Mouse (Mus musculus) adrenal gland, adult 8-10 months (tissue): ENCODE data around the gene Ppp1r1b. TPM values are rescaled to one million over a fixed set of nuclear protein-coding genes. Genes with fewer than 3 reads are reported as not detected.

Experiments used
- DNase-seq: peaks from one replicate; pipeline ENCODE4 v3.0.0; 2022
- total RNA-seq, 4 experiments: library from RNA; stranded (reverse); gene quantifications; 2 replicates each; pipeline ENCODE4 v1.2.4; 2022

The Ppp1r1b gene
- total RNA-seq: under 1 TPM in 3 of 4 experiments, not detected in 1; 0.20 to 0.73 (median 0.56) TPM

DNA sequence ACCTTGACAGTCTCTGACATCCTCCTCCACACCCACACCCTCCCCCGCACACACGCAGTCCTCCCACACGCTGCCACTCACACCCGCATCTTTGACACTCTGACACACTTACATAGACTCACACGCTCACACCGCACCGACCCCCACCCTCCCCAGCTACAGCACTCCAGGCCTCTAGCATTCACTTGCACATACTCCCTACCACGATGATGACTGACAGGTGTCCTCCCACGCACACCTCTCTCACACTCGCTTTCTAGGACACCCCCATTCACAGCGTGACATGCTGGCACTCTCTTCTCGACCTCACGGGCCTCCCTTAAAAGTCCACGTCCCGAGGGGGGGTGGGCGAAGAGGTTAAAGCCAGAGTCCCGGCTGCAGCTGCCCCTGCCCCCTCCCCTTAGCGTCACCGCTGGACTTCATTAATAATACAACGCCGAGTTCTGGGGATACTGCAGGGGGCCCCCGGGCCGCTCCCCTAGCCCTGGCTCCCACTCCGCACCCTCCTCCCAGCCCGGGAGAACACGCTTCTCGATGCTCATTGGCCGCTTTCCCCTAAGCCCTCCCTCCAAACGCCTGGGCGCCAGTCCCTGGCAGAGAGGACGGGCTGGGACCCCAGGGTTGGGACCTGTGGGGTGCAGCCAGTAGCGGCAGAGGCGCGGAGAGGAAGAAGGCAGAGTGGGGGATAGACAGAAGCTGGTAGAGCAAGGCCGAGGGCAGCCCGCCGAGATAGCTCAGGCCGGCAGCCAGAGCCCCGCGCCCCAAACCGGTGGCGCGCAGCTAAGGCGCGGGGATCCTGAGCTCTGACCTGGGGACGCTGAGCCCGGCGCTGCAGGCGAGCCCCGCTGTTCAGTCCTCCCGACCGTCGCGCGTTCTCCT is at the start of gene Ppp1r1b:
TSS of gene Ppp1r1b (plus strand) at position 322 of the 879 bp plus-strand sequence.
- DNase-seq: no peak

- no peak for DNase-seq
Measured at GRCm38 (mm10) chr11:98298484-98299205, 49.6 kb upstream of the Ppp1r1b start.

GRCm38 (mm10) chr11:98313790-98314323 is 34.3 kb upstream of the Ppp1r1b start:
- DNase-seq: no peak

- no peak for DNase-seq
Measured at GRCm38 (mm10) chr11:98317479-98317878, 30.7 kb upstream of the Ppp1r1b start.

DNA sequence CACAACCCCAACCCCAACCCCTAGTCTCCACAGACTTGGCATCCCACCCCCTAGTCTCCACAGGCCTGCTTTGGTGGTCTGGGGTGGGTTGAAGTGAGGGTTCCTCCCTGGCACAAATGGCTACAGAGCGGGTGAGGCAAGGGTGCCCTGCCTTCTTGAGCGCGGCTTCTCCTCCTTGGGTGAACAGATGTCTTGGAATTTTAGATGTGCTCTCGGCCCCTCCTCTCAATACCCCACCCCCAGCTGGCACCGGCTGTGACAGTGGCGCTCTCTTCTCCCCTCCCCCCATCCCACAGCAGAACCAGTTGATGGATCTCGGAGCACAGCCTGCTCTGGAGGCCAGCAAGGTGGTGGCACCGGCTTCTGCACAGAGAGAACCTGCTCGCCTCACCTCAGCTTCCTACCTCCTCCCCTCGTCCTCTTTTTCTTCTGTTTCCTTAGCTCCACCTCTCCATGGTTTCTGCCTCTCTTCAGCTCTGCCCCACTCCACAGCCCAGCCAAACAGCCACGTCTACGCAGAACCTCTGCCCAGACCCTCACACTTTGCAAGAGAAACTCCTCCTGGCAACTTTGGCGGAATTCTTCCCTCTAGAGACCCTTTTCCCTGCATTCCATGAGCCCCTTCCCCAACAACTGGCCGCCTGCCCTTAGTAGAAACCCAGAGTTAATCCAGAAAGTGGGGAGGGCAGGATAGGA is 29.6 kb upstream of the Ppp1r1b start:
- DNase-seq: no peak

GRCm38 (mm10) chr11:98319120-98319519 is 29.1 kb upstream of the Ppp1r1b start:
- no peak for DNase-seq

DNA sequence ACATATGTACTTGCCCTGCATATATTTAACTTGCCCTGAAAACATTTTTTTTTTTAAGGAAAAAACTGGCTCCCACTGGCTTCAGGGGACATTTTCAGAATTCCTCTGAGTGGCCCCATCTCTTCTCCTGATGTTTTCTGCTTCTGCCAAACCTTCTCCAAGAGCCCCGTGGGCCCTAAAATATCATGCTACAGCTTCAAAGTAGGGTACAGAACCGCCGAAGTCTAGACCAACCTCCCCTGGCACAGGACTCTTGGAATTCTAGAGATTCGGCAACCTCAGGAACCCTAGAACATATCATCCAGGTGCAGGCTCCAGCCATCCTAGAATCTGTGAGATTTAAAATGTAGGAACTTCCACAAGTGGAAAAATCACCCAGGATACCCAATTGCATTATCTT is 28.7 kb upstream of the Ppp1r1b start:
- no peak for DNase-seq

- no peak for DNase-seq
Measured at GRCm38 (mm10) chr11:98319944-98320343, 28.3 kb upstream of the Ppp1r1b start.

DNA sequence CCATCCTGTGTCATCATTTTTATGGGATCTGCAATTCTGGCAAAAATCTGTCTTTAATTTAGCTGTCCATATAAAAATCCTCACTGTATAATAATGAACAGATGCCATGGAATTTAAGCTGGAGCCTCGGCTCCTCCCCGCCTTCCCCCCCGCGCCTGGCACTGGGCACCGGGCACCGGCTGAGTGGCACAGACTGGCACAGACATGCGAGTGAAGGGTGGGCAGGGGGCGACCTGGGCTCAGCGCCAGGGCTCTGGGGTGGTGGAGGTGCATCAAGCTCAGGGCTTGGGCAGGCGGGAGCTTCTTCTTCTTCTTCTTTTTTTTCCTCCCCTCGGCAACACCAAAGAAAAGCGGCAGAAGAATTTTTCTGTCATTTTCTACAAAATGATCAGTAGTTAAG is 27.8 kb upstream of the Ppp1r1b start:
- no peak for DNase-seq

GRCm38 (mm10) chr11:98320806-98321676 is 27.2 kb upstream of the Ppp1r1b start:
- DNase-seq: no peak

DNA sequence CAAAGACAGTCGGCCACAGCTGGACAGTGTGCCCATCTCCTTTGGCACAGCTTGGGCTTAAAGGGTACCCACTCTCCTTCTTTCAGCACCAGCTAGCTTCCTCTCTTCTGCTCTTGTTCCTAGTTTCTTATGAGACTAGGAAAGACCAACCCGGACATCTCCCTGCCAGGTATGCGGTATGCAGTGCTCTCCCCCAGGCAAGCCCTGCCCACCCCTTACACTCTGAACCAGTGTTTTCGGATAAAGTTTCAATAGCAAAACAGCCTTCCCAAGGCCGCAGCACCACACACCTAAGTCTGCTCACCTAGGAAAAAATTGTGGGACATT is 26.6 kb upstream of the Ppp1r1b start:
- DNase-seq: no peak

- no peak for DNase-seq
Measured at GRCm38 (mm10) chr11:98322159-98322558, 26.0 kb upstream of the Ppp1r1b start.

DNA sequence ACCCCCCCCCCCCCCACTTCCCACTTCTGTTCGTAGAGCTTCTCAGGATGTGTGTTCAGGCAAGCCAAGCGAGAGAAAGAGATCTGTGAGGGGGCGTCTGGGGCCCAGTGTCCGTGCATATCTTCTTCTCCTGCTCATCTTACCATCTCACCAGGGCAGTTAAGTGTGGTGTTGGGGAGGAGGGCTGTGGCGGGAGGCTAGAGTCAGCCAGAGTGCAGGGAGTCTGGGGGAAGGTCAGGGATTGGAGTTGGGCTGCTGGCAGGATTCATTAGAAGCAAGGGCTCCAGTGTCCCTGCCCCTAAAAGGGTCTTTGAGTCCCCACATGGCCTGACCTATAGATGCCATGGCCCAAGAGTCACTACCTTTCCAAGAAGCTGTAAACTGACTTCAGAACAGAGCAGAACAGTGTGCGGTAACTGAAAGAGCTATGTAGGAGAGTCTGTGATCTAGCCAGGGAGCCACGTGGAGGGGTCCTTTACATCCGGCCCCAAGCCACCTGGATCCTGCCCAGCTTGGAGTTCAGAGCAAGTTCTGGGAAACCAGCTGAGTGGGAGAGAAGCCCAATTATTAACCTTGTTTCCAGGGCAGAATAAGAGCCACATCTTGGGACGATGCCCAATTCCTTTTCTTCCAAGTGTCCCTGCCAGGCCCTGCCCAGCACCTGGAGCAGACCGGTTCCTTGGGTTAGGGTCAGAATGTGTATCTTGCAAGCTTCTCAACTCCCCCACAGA is 24.9 kb upstream of the Ppp1r1b start:
- no peak for DNase-seq

DNA sequence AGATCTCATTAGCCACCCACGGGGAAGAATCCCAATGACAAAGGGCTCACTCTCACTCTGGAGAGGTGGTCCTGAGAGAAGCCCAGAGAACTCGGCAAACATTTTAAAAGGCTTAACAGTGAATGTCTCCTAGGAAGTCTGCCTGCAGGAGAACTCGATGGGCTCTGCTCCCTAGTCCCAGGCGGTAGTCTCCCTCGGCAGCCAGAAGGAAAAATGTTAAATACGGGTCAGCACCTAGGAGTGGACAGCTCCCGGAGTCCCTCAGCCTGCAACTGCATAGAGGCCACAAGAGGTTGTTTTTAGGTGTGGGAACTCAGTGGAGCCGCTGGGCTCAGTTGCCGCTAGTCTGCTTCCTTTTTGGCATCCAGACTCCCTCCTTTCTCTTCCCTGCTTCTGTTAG is 24.3 kb upstream of the Ppp1r1b start:
- no peak for DNase-seq

- DNase-seq: no peak
Measured at GRCm38 (mm10) chr11:98325191-98325820, 22.9 kb upstream of the Ppp1r1b start.

DNA sequence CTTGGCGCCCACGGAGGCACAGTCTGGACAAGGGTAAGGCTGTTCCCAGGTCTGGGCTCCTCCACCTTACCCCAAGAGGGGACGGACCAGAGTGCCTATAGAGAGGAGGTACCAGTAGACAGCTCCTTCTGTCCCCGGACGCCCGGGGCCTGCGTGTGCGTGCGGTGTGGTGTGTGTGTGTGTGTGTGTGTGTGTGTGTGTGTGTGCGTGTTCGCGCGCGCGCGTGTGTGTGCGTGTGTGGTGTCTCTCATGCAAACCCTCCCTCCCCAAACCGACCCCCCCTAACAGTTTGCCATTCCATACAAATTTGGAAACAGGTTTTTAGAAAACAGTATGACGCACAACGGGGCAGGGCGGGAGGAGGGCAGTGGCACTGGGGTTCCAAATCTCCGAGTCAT is 22.4 kb upstream of the Ppp1r1b start:
- DNase-seq: no peak

DNA sequence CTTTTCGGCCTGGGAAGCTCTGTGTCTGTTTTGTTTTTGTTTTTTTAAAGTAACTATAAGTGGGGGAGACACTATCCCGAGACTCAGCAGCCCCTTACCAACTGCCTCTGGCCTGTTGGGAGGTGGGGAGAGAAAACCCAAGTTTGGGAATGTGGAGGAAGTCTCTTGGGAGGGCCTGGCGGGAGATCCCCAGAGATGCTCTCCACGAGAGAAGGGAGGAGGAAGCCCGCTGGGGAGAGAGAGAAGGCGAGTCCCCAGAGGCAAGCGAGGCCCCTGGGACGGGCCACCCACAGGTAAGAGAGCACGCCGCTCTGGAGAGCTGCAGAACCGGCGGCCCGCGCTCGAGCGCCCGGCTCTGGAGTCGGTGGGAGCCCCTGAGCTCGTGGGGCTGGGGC is 21.5 kb upstream of the Ppp1r1b start:
- no peak for DNase-seq

DNA sequence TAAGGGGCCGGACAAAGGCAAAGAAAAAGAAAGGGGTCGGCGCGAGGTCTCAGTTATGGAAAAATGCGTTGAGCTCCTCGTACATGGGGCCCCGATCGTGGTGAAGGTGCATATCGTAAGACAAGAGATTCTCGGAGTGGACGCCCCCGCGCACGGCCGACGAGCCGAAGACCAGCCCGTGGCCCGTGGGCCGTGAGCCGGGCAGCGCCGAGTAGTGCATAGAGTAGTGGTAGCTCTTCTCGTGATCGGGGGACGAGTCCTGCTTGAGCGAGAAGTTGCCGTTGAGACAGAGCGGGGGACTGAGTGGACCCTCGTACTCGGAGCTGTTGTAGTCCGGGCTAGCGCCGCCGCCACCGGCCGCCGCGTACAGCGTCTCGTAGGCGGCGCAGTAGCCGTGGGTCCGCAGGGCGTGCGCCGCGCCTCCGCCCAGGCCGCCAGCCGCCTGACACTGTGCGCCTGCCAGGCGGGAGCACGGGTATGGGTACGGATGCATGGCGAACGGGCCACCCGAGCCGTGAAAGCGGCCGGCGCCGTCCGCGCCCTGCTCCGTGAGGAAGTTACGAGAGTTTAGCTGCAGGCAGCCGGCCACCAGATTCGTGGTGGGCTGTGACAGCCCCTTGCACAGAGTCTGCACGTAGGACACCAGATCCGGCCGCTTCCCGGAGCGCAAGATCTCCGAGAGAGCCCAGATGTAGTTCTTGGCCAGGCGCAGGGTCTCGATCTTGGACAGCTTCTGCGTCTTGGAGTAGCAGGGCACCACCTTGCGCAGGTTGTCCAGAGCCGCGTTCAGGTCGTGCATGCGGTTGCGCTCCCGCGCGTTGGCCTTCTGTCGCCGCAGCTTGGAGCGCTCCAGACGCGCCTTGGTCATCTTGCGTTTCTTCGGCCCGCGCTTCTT is 20.8 kb upstream of the Ppp1r1b start:
- no peak for DNase-seq

GRCm38 (mm10) chr11:98328031-98328370 is 20.2 kb upstream of the Ppp1r1b start:
- DNase-seq: no peak
